Mouse (Mus musculus): Measurements from ENCODE around the gene Foxe1. TPM values are rescaled to one million over a fixed set of nuclear protein-coding genes. Genes with fewer than 3 reads are reported as not detected.

The Foxe1 gene
- polyA plus RNA-seq, 1 experiment from 2014 or later = not detected

GRCm38 (mm10) chr4:46395736-46396135, 52.3 kb downstream of the Foxe1 start:
- in situ Hi-C loops (cut with MboI; ENCODE audit: low pct_unique_long_range_greater_than_20kb) = no loop called here
- peaks cover 10% of the 10 kb centered on the region for H3K27me3 ChIP-seq
- DNase-seq (ENCODE audit: low read depth, low spot score) = no peak
- no peak for ATAC-seq
- ChIA-PET POLR2A (no interaction called here), CTCF (no interaction called here)
- no peak for TF ChIP-seq CTCF (IDR thresholded peaks at IDR 0.05)

Other genes with a start within 250 kb of the Foxe1 start
- 51.0 TPM for gene Ncbp1, start 205.0 kb upstream of the Foxe1 start, polyA plus RNA-seq (2021)
- gene Tstd2, start 204.9 kb upstream of the Foxe1 start, polyA plus RNA-seq (2021) = 17.9 TPM
- gene Xpa, start 147.3 kb upstream of the Foxe1 start, polyA plus RNA-seq (2021) = 29.1 TPM
- 2.8 TPM for gene Trmo, start 45.8 kb downstream of the Foxe1 start, polyA plus RNA-seq (2021)
- gene Hemgn, start 69.9 kb downstream of the Foxe1 start, polyA plus RNA-seq (2021) = not detected
- gene Anp32b, start 107.3 kb downstream of the Foxe1 start, polyA plus RNA-seq (2021) = 183 TPM
- gene Nans, start 145.6 kb downstream of the Foxe1 start, polyA plus RNA-seq (2021) = 51.0 TPM
- 0.44 TPM for gene Trim14, start 192.5 kb downstream of the Foxe1 start, polyA plus RNA-seq (2021)

All from Patski (cell line).